Mouse (Mus musculus): ENCODE data around the gene Wbp11.

GRCm38 (mm10) chr6:136861020-136861419, 33.0 kb upstream of the Wbp11 start:
- TF ChIP-seq CTCF (IDR thresholded peaks at IDR 0.05; ENCODE audit: extremely low read depth, insufficient read length, insufficient replicate concordance, low read depth, low read length) = no peak; the same call in 1 of the 2 replicates
- TF ChIP-seq POLR2A (IDR thresholded peaks at IDR 0.05; ENCODE audit: low read depth, low read length) = no peak

Measured in small intestine, adult 2 months (tissue).